Mouse (Mus musculus): Measurements from ENCODE around the gene Cers4. TPM values are rescaled to one million over a fixed set of nuclear protein-coding genes. Genes with fewer than 3 reads are reported as not detected.

The Cers4 gene
- polyA plus RNA-seq, 1 experiment from 2014 or later, result 26.0 TPM

DNA sequence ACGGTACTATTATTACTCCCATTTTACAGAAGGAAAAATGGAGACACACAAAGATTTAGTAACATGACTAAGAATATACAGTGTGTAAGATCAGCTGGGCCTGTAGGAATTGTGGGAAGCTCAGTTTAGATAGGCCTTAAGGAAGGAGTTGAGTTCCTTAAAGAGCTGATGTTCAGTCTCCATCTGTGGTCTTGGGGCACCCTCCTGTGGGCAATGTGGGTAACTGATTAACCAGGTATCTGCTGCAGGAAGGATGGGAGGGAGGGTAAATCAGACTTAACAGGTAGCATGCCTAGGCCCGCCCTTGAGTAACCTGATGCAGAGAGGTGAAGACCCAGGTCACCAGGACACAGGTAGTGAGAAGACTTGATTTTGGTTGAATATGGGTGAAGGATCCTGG lies 23.3 kb downstream of the Cers4 start:
- Histone ChIP-seq H3K27ac (ENCODE audit: low read depth, low read length) (no peak overlapping the region), H3K9me3 (replicated peaks; ENCODE audit: control insufficient read depth, low read length) (no peaks in the 10 kb centered on the region), H3K27me3 (ENCODE audit: control insufficient read depth, insufficient read depth, low read length) (no peaks in the 10 kb centered on the region), H3K4me1 (ENCODE audit: control insufficient read depth, insufficient read depth, low read length) (peaks cover 19% of the 10 kb centered on the region), H3K4me2 (no peak overlapping the region), H3K36me3 (ENCODE audit: control insufficient read depth, insufficient read depth, low read length) (peaks cover 14% of the 10 kb centered on the region), H3K4me3 (ENCODE audit: low read depth, low read length) (no peak overlapping the region), H3K9ac (ENCODE audit: low read depth, low read length) (no peak overlapping the region)
- ATAC-seq (replicated peaks; ENCODE audit: insufficient number of reproducible peaks, low FRiP score, low TSS enrichment), result no peak
- WGBS (ENCODE audit: insufficient replicate concordance), result 82% methylated on average over 2 of the region's 2 CpGs

- Histone ChIP-seq H3K27me3 (ENCODE audit: control insufficient read depth, insufficient read depth, low read length) (no peaks in the 10 kb centered on the region), H3K36me3 (ENCODE audit: control insufficient read depth, insufficient read depth, low read length) (peaks cover 18% of the 10 kb centered on the region), H3K9ac (ENCODE audit: low read depth, low read length) (no peak overlapping the region), H3K4me2 (no peak overlapping the region), H3K27ac (ENCODE audit: low read depth, low read length) (no peak overlapping the region), H3K4me1 (ENCODE audit: control insufficient read depth, insufficient read depth, low read length) (no peaks in the 10 kb centered on the region), H3K4me3 (ENCODE audit: low read depth, low read length) (no peak overlapping the region), H3K9me3 (replicated peaks; ENCODE audit: control insufficient read depth, low read length) (no peaks in the 10 kb centered on the region)
- WGBS (ENCODE audit: insufficient replicate concordance), result 67% methylated on average over 4 of the region's 4 CpGs
- no peak for ATAC-seq (replicated peaks; ENCODE audit: insufficient number of reproducible peaks, low FRiP score, low TSS enrichment)
These were observed 28.6 kb downstream of the Cers4 start for GRCm38 (mm10) chr8:4521472-4521871.

DNA sequence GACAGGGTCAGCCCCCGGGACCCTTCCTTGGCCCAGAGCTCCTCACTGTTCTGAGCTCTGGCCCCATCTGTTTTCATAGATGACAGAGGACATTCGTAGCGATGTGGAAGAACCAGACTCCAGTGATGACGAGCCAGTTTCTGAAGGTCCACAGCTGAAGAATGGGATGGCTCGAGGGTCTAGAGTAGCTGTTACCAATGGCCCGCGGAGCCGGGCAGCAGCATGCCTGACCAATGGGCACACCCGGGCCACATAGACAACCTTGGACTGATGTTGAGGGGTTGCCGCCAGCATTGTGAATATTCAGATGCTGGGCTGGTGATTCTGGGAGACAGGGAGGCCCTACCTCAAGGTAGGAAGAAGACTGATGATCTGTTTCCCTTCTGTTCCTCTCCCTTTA lies 30.7 kb downstream of the Cers4 start:
- no peak overlapping the region for H3K27ac ChIP-seq (ENCODE audit: low read depth, low read length)
- 86% methylated on average over 10 of the region's 10 CpGs for WGBS (ENCODE audit: insufficient replicate concordance)
- no peak for ATAC-seq (replicated peaks; ENCODE audit: insufficient number of reproducible peaks, low FRiP score, low TSS enrichment)
- H3K4me1 ChIP-seq (ENCODE audit: control insufficient read depth, insufficient read depth, low read length), result no peaks in the 10 kb centered on the region
- no peak overlapping the region for H3K4me2 ChIP-seq
- H3K9ac ChIP-seq (ENCODE audit: low read depth, low read length), result no peak overlapping the region
- H3K36me3 ChIP-seq (ENCODE audit: control insufficient read depth, insufficient read depth, low read length), result peaks cover 11% of the 10 kb centered on the region
- H3K9me3 ChIP-seq (replicated peaks; ENCODE audit: control insufficient read depth, low read length), result no peaks in the 10 kb centered on the region
- no peak overlapping the region for H3K4me3 ChIP-seq (ENCODE audit: low read depth, low read length)
- no peaks in the 10 kb centered on the region for H3K27me3 ChIP-seq (ENCODE audit: control insufficient read depth, insufficient read depth, low read length)

Other genes starting within 250 kb of the Cers4 start
- gene Tgfbr3l, start 244.8 kb upstream of the Cers4 start, polyA plus RNA-seq (2014; fragmentation: Nextera tagmentation; extraction: Ambion mirVana), result 2.5 and 2.9 TPM in 2 replicates
- gene Snapc2, start 239.9 kb upstream of the Cers4 start, polyA plus RNA-seq (2014; fragmentation: Nextera tagmentation; extraction: Ambion mirVana), result 41.7 and 45.3 TPM in 2 replicates
- gene Ctxn1, start 233.8 kb upstream of the Cers4 start, polyA plus RNA-seq (2014; fragmentation: Nextera tagmentation; extraction: Ambion mirVana), result 33.0 and 33.5 TPM in 2 replicates
- gene Timm44, start 217.1 kb upstream of the Cers4 start, polyA plus RNA-seq (2014; fragmentation: Nextera tagmentation; extraction: Ambion mirVana), result 76.9 and 79.6 TPM in 2 replicates
- 13.4 and 14.2 TPM in 2 replicates for gene Ccl25, start 167.8 kb upstream of the Cers4 start, polyA plus RNA-seq (2014; fragmentation: Nextera tagmentation; extraction: Ambion mirVana)
- 207 and 208 TPM in 2 replicates for gene Elavl1, start 167.6 kb upstream of the Cers4 start, polyA plus RNA-seq (2014; fragmentation: Nextera tagmentation; extraction: Ambion mirVana)
- 10.8 and 11.2 TPM in 2 replicates for gene Zfp958, start 120.1 kb downstream of the Cers4 start, polyA plus RNA-seq (2014; fragmentation: Nextera tagmentation; extraction: Ambion mirVana)

All from heart, embryonic 11.5 days (tissue).